Mouse (Mus musculus): ENCODE data around the gene Ap5z1.

DNA sequence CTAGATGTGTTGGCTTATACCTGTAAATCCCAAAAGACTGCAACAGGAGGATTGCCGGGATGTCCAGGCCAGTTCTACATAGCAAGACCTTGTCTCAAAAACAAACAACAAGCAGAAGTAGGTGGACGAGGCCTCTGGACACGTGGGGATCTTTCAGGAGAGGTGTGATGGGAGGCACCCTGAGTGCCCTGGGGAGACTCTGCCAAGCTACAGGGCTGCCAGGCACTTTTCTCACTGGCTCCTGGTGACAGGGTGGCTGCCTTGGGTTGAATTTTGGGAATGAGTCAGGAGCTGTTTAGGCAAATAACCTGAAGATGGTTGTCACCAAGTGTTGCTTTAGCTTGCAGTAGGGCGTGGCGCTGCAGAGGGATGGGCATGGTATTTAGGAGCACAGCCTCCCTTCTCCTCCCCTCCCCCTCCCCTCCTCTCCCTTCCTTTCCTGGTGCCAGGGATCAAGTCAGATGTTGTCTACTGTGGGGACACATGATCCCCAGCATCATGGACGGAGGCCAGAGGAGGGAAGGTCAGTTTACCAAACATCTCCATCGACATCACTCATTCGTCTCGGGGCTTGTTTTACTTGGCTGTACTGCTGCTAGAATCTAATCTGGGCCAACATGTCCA is 31.8 kb upstream of the Ap5z1 start:
- no peak for TF ChIP-seq POLR2A (IDR thresholded peaks at IDR 0.05; ENCODE audit: borderline replicate concordance, extremely low read depth, low read depth, low read length)
- TF ChIP-seq CTCF (IDR thresholded peaks at IDR 0.05; ENCODE audit: insufficient read depth, low read length), result no peak

All from lung, adult 2 months (tissue).